Mouse (Mus musculus) stomach, postnatal 0 days (tissue): ENCODE results near the gene Pgs1.

Experiments used
- CTCF ChIP-seq: IDR thresholded peaks from 2 replicates; pipeline ENCODE4 v1.5.1; 2016; ENCODE audit warnings: antibody characterized with exemption, low read depth, mild to moderate bottlenecking, moderate library complexity
- EP300 ChIP-seq: optimal IDR thresholded peaks from 2 replicates; pipeline ENCODE3; 2016; ENCODE audit warnings: antibody characterized with exemption

- TF ChIP-seq CTCF (no peak), EP300 (no peak)
Observed at GRCm38 (mm10) chr11:117977694-117978360, 8.3 kb upstream of the Pgs1 start.
